Mouse (Mus musculus) liver, embryonic 15.5 days (tissue): ENCODE data around the gene Vps13a. TPM values are rescaled to one million over a fixed set of nuclear protein-coding genes. Genes with fewer than 3 reads are reported as not detected.
"Not testable (repeated sequence)": the region's sequence is repeated elsewhere in the genome, so short reads cannot be mapped to it uniquely, and the experiment has no call there.

Source experiments
- ATAC-seq: fragments of 200-750 bp; cut with Nextera tagmentation; 2 replicates; pipeline ENCODE4 v1.8.0; 2017; ENCODE audit warnings: moderate number of reproducible peaks, mild to moderate bottlenecking, moderate library complexity; ENCODE audit not compliant: insufficient read depth
- H3K27ac ChIP-seq: fragments of 300-500 bp; sonication (generic); replicated peaks from 2 replicates; pipeline ENCODE4 v1.5.1; 2015; ENCODE audit warnings: mild to moderate bottlenecking, inconsistent platforms
- H3K27me3 ChIP-seq: fragments of 300-500 bp; sonication (generic); 2 replicates; pipeline ENCODE4 v1.6.1; 2015; ENCODE audit warnings: mild to moderate bottlenecking, inconsistent platforms
- H3K36me3 ChIP-seq: fragments of 300-500 bp; sonication (generic); replicated peaks from 2 replicates; pipeline ENCODE4 v1.6.1; 2015; ENCODE audit warnings: moderate library complexity, mild to moderate bottlenecking, inconsistent platforms
- H3K4me1 ChIP-seq: fragments of 300-500 bp; sonication (generic); replicated peaks from 2 replicates; pipeline ENCODE4 v1.6.1; 2015; ENCODE audit warnings: inconsistent platforms
- H3K4me2 ChIP-seq: fragments of 300-500 bp; sonication (generic); 2 replicates; pipeline ENCODE4 v1.6.1; 2015; ENCODE audit warnings: moderate library complexity, mild to moderate bottlenecking, inconsistent platforms
- H3K4me3 ChIP-seq: fragments of 300-500 bp; sonication (generic); replicated peaks from 2 replicates; pipeline ENCODE4 v1.5.1; 2015; ENCODE audit warnings: mild to moderate bottlenecking, inconsistent platforms
- H3K9ac ChIP-seq: fragments of 300-500 bp; sonication (generic); 2 replicates; pipeline ENCODE4 v1.6.1; 2015; ENCODE audit warnings: moderate library complexity, mild to moderate bottlenecking, inconsistent platforms
- H3K9me3 ChIP-seq: fragments of 300-500 bp; sonication (generic); replicated peaks from 2 replicates; pipeline ENCODE4 v1.6.1; 2016; ENCODE audit warnings: inconsistent platforms
- WGBS: fragments of 180-500 bp; shearing (Covaris S2); methylation state at CpG from one replicate; pipeline ENCODE4 v1.1.7; 2015; ENCODE audit warnings: mixed read lengths; ENCODE audit not compliant: insufficient replicate concordance; 5-methylcytosine and 5-hydroxymethylcytosine counted together
- polyA plus RNA-seq: library from polyadenylated mRNA; unstranded; fragments of >200 nt; fragmentation: Nextera tagmentation; extraction: Ambion mirVana; gene quantifications from 2 replicates; pipeline ENCODE4 v1.2.1, GENCODE M21; 2015

The Vps13a gene
- 6.1 and 6.3 TPM in 2 replicates for polyA plus RNA-seq

GRCm38 (mm10) chr19:16780790-16781384 is at the start of gene Vps13a:
Vps13a (minus strand) TSS chr19:16780933.
- Histone ChIP-seq H3K4me2 (peak within 1 kb of the TSS; percentile 97), H3K4me3 (peak within 1 kb of the TSS; percentile 85), H3K4me1 (peaks cover 32% of the 10 kb centered on the region), H3K36me3 (no peaks in the 10 kb centered on the region), H3K27me3 (0 out of 2 replicates have a peak, but pooled peaks cover 4% of the 10 kb centered on the region), H3K9ac (peak within 1 kb of the TSS; percentile 83), H3K9me3 (no peaks in the 10 kb centered on the region), H3K27ac (peak within 1 kb of the TSS; percentile 85)
- under 1% methylated on average over 67 of the region's 67 CpGs for WGBS
- peak; percentile 96 for ATAC-seq

- Histone ChIP-seq H3K27me3 (no peaks in the 10 kb centered on the region), H3K4me1 (no peaks in the 10 kb centered on the region), H3K9ac (no peak overlapping the region), H3K9me3 (no peaks in the 10 kb centered on the region), H3K4me2 (no peak overlapping the region), H3K27ac (no peak overlapping the region), H3K4me3 (no peak overlapping the region), H3K36me3 (no peaks in the 10 kb centered on the region)
- no peak for ATAC-seq
- 29% methylated on average over 5 of the region's 5 CpGs for WGBS
These were observed 46.9 kb upstream of the Vps13a start for GRCm38 (mm10) chr19:16827657-16828056.

GRCm38 (mm10) chr19:16825228-16825627 is 44.5 kb upstream of the Vps13a start:
- H3K36me3 ChIP-seq, result no peaks in the 10 kb centered on the region
- no peaks in the 10 kb centered on the region for H3K27me3 ChIP-seq
- no peak overlapping the region for H3K4me3 ChIP-seq
- no peak overlapping the region for H3K9ac ChIP-seq
- no peak overlapping the region for H3K27ac ChIP-seq
- no peaks in the 10 kb centered on the region for H3K9me3 ChIP-seq
- no peak for ATAC-seq
- no peak overlapping the region for H3K4me2 ChIP-seq
- no peaks in the 10 kb centered on the region for H3K4me1 ChIP-seq
- 64% methylated on average over 5 of the region's 5 CpGs for WGBS

GRCm38 (mm10) chr19:16814848-16815247 is 34.1 kb upstream of the Vps13a start:
- 20% methylated on average over 5 of the region's 5 CpGs for WGBS
- no peak overlapping the region for H3K27ac ChIP-seq
- H3K9ac ChIP-seq, result no peak overlapping the region
- no peak overlapping the region for H3K4me3 ChIP-seq
- no peaks in the 10 kb centered on the region for H3K27me3 ChIP-seq
- ATAC-seq, result no peak
- H3K36me3 ChIP-seq, result no peaks in the 10 kb centered on the region
- no peaks in the 10 kb centered on the region for H3K9me3 ChIP-seq
- no peak overlapping the region for H3K4me2 ChIP-seq
- H3K4me1 ChIP-seq, result no peaks in the 10 kb centered on the region

- WGBS, result 73% methylated on average over 7 of the region's 7 CpGs
These were observed 32.6 kb upstream of the Vps13a start for GRCm38 (mm10) chr19:16813306-16813705.

DNA sequence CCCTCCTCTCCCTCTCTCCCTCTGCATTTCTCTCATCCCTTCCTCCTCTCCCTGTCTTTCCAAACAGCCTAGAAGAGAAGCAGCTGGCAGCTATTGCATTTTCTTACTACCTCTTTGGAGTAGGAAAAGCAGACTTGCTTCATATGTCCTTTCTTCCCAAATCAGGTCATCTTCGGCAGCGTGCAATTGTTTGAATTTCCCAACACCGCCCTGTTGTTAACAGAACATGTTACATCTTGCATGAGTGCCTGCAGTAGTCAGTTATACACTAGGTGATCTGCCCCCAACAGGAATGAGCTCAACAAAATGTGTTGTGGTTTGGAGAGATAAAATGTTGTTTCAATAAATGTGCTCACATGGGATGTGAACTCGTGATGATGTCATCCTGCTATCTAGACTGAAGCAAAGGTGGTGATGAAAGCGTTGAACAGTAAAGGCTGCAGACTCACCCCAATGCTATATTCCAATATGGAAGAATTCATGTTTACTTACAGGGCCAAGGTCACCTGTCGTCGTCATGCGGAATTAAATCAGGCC is 31.4 kb upstream of the Vps13a start:
- Histone ChIP-seq H3K9ac (no peak overlapping the region), H3K36me3 (no peaks in the 10 kb centered on the region), H3K4me1 (no peaks in the 10 kb centered on the region), H3K27me3 (no peaks in the 10 kb centered on the region), H3K27ac (no peak overlapping the region), H3K4me2 (no peak overlapping the region), H3K9me3 (no peaks in the 10 kb centered on the region), H3K4me3 (no peak overlapping the region)
- 62% methylated on average over 8 of the region's 8 CpGs for WGBS
- ATAC-seq, result no peak

More at GRCm38 (mm10) chr19:16813306-16813705, 32.6 kb upstream of the Vps13a start:
- Histone ChIP-seq H3K4me3 (no peak overlapping the region), H3K36me3 (no peaks in the 10 kb centered on the region), H3K27me3 (no peaks in the 10 kb centered on the region), H3K9ac (no peak overlapping the region), H3K27ac (no peak overlapping the region), H3K4me1 (no peaks in the 10 kb centered on the region), H3K4me2 (no peak overlapping the region), H3K9me3 (no peaks in the 10 kb centered on the region)
- no peak for ATAC-seq

GRCm38 (mm10) chr19:16805102-16805501 is 24.4 kb upstream of the Vps13a start:
- Histone ChIP-seq H3K36me3 (no peaks in the 10 kb centered on the region), H3K4me2 (no peak overlapping the region), H3K9me3 (no peaks in the 10 kb centered on the region), H3K4me3 (no peak overlapping the region), H3K27me3 (no peaks in the 10 kb centered on the region), H3K27ac (no peak overlapping the region), H3K4me1 (peaks cover 16% of the 10 kb centered on the region), H3K9ac (no peak overlapping the region)
- 48% methylated on average over 3 of the region's 3 CpGs for WGBS
- ATAC-seq, result no peak

- Histone ChIP-seq H3K9me3 (no peaks in the 10 kb centered on the region), H3K9ac (no peak overlapping the region), H3K27ac (no peak overlapping the region), H3K36me3 (no peaks in the 10 kb centered on the region), H3K4me1 (peaks cover 16% of the 10 kb centered on the region), H3K27me3 (no peaks in the 10 kb centered on the region), H3K4me2 (no peak overlapping the region; the same call in 1 of the 2 replicates), H3K4me3 (no peak overlapping the region)
- 11% methylated on average over 11 of the region's 11 CpGs for WGBS
- ATAC-seq, result peak; percentile 81
These were observed 23.8 kb upstream of the Vps13a start for GRCm38 (mm10) chr19:16804578-16804977.

- Histone ChIP-seq H3K36me3 (no peaks in the 10 kb centered on the region), H3K4me3 (no peak overlapping the region), H3K9me3 (no peaks in the 10 kb centered on the region), H3K9ac (no peak overlapping the region), H3K27me3 (no peaks in the 10 kb centered on the region), H3K4me2 (no peak overlapping the region), H3K27ac (no peak overlapping the region), H3K4me1 (peaks cover 16% of the 10 kb centered on the region)
- 2% methylated on average over 3 of the region's 3 CpGs for WGBS
- ATAC-seq, result no peak
These were observed 22.0 kb upstream of the Vps13a start for GRCm38 (mm10) chr19:16802707-16803106.

DNA sequence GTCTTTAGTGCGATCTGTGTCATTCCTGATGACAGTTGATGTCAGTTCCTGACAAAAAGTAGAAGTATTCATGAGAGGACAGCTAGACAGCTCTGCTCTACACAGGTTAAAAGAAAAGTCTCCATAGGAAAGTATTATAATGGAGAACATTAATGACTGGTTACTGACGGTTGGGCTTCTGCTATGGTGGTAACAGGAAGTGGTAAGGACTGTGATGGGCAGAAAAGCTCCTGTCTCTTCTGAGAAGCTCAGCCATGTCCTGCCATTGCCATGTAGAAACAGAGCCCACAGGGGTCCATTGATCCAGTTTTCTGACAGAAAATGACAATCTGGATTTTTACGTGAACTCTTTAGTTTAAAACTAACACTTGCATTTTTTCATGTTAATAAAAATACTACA is 21.4 kb upstream of the Vps13a start:
- peaks cover 16% of the 10 kb centered on the region for H3K4me1 ChIP-seq
- 55% methylated on average over 3 of the region's 3 CpGs for whole genome bisulfite sequencing

GRCm38 (mm10) chr19:16797923-16798322 is 17.2 kb upstream of the Vps13a start:
- no peaks in the 10 kb centered on the region for H3K4me1 ChIP-seq
- no peak overlapping the region for H3K27ac ChIP-seq
- 62% methylated on average over 4 of the region's 4 CpGs for WGBS
- H3K9me3 ChIP-seq, result no peaks in the 10 kb centered on the region
- no peak overlapping the region for H3K9ac ChIP-seq
- H3K36me3 ChIP-seq, result no peaks in the 10 kb centered on the region
- H3K4me3 ChIP-seq, result no peak overlapping the region
- H3K27me3 ChIP-seq, result peaks cover under 1% of the 10 kb centered on the region; the same call in 1 of the 2 replicates
- H3K4me2 ChIP-seq, result no peak overlapping the region
- no peak for ATAC-seq

More for the DNA sequence above, 21.4 kb upstream of the Vps13a start:
- H3K9ac ChIP-seq, result no peak overlapping the region
- no peak overlapping the region for H3K4me3 ChIP-seq
- no peak overlapping the region for H3K4me2 ChIP-seq
- no peaks in the 10 kb centered on the region for H3K27me3 ChIP-seq
- H3K36me3 ChIP-seq, result no peaks in the 10 kb centered on the region
- H3K27ac ChIP-seq, result no peak overlapping the region
- no peak for ATAC-seq
- H3K9me3 ChIP-seq, result no peaks in the 10 kb centered on the region

- not testable (repeated sequence) for H3K9me3 ChIP-seq, H3K4me2 ChIP-seq, H3K36me3 ChIP-seq, H3K4me1 ChIP-seq, H3K27ac ChIP-seq, H3K4me3 ChIP-seq, H3K9ac ChIP-seq, ATAC-seq
- peaks cover 11% of the 10 kb centered on the region for H3K27me3 ChIP-seq
- 78% methylated on average over 3 of the region's 3 CpGs for WGBS
These were observed 13.8 kb upstream of the Vps13a start for GRCm38 (mm10) chr19:16794486-16794885.
